Mouse (Mus musculus) frontal cortex, postnatal 10 days (tissue): Measurements from ENCODE around the gene Copg2.
"Not testable (repeated sequence)": the region's sequence is repeated elsewhere in the genome, so short reads cannot be mapped to it uniquely, and the experiment has no call there.

Source experiments
- DNase-seq, 2 experiments: peaks; one replicate each; pipeline ENCODE4 v3.0.0; 2022; ENCODE audit warnings: low spot score in 2 of 2, mixed read lengths in 1 of 2

The Copg2 gene

GRCm38 (mm10) chr6:30813626-30814025, 83.0 kb downstream of the Copg2 start:
- no peak for DNase-seq

DNA sequence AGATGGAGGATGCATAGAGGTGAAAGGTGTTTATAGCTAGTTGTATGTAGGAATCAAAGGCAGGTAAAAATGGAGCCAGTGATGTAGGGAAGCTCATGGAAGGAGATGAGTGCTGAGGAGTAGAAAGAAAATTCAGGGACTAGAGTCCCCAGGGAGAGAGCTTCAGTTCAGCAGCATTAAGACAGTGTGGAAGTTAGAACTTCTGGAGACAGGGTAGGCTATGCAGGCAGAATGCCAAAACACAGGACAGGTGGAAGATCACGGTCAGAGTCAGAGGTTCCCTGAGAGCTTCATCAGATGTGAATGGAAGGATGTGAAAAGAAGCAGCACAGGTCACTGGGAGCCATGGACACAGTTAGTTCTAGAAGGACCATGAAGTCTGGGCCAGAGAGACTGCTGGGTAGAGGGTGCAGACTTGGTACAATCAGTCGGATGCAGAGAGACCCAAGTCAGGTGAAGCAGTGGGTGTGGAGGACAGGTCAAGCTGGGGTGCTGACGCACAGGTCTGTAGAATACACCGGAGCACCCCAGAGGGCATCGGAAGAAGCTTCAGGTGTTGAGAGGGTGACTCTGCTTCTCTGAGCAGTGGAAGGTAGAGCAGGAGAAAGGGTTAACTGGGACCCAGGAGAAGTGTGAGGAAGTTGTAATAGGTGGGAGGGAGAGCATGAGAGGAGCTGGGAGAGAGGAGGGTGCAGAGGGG, 91.4 kb downstream of the Copg2 start:
- peak in 1 of 2 experiments; percentile 10 for DNase-seq

DNA sequence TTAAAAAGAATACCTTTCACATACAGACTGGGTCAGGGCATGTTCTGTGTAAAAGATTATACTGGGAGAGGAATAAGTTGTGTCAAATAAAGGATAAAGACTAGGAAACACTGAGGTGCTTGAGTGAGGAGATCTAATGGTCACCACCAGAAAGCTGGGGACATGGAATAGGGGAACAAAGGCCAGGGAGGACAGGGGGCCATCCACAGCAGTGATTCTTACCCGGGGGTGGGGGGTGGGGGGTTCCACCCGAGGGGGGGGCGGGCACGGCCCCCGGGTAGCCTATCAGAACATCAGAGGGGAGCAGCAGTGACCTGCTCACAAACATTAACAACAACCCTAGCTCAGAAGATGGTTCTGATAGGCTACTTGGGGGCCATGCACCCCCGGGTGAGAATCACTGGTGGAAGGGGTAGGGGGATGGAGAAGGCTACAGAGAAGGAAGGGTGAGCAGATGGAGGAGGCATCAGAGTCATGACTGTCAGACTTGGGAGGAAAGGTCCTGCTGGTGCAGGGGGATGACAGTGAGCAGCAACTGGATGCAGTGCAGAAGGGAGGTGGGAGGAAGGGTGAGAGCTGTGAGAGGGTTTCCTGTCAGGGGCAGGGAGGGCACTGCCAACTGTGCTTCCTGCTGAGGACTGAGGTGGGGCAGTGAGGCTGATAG, 92.1 kb downstream of the Copg2 start:
- peak; percentile 33 for DNase-seq

DNA sequence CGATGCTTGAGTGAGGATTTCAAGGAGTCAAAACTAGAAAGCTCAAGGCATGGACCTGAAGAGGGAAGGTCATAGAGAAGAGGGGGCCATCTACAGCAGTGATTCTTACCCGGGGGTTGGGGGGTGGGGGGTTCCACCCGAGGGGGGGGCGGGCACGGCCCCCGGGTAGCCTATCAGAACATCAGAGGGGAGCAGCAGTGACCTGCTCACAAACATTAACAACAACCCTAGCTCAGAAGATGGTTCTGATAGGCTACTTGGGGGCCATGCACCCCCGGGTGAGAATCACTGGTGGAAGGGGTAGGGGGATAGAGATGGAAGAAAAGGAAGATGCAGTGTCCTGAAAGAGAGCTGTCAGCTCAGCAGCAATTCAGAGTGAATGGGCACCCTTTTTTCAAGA, 93.7 kb downstream of the Copg2 start:
- DNase-seq = not testable (repeated sequence)

DNA sequence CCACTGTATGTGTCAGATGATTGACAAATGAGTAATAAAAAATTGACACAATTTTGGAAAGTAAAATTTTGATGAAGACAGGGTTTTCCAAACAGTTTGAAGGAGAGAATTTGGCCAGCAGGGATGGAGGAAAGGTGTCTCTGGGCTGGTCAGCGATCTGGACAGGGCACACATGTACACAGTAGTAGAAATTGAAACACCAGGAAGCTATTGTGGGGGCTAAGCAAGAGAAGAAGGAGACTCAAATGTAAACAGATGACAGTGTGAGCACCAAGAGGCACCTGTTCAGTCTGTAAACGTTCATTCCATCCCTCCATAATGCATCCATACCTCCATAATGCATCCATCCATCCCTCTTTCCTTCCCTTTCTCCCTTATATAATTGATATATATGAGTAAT, 145.4 kb downstream of the Copg2 start:
- no peak for DNase-seq

GRCm38 (mm10) chr6:30750482-30750881, 146.1 kb downstream of the Copg2 start:
- no peak for DNase-seq

DNA sequence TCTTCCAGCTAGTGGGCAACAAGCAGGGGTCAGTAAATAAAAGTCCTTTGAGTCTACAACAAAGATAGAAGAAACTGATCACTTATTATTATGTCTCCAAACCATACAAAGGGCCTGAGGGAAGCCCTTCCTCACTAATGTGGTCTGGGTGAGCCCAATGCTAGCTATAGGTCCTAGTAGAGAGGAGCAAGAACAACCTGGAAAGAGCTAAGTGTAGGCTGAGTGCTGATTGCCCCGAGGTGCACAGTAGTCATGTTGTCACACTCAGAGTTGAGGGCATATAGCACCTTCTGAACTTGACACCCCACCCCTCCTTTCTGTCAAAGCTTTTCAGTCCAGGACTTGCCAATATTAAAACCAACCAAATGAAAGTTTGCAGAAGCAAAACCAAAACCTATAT, 146.7 kb downstream of the Copg2 start:
- no peak for DNase-seq

GRCm38 (mm10) chr6:30749042-30749689, 147.4 kb downstream of the Copg2 start:
- DNase-seq = no peak

- no peak for DNase-seq
These were observed 148.2 kb downstream of the Copg2 start for GRCm38 (mm10) chr6:30748358-30748910.

DNA sequence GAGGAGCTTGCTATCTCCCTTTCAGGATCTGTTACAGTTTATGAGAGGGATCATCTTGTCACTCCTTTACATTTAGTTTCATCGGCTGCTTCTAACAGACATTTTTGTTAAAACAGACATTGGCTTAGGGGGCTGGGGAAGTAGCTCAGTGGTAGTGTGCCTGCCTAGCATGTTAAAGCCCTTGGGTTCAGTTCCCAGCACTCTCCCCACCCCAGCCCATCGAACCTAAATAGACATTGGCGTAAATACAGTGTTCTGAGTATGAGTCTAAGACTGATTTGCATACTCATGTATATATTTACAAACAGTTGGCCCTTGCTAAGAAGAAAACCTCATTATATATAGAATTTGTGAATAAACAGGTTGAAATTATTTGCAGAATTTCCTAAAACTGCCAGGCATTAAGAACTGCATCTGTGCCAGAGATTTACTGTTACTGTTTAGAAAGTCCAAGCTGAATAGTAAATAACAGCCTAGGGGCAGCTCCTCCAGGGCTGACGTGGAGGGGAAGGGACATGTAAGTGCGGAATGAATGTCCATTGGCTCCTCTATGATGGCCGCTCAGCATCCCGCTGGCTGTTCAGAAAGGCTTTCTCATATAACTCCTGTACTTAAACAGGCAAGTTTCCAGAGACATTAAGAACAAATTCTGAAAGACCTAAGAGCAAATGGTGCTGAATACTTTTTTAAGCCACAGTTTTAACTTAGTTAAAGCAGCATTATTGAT, 148.8 kb downstream of the Copg2 start:
- DNase-seq = no peak

DNA sequence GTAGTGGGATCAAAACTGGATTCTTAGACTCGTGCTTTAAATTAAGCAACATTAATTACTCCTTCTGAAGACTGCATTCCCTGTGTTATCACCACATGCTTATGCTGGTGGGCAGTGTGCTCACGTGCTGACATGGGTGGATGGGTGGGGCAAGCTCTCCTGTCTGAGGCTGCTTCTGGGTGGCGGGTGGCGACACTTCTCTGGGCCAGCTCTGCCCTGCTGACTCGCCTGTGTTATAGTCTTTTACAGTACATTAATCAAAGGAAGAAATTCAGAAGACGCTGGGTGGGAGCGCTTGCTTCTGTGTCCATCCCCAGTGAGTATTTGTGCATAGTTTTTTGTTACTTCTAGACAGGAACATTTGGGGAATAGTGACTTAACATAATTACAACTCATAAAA, 151.0 kb downstream of the Copg2 start:
- no peak for DNase-seq

- DNase-seq = no peak
These were observed 151.7 kb downstream of the Copg2 start for GRCm38 (mm10) chr6:30744846-30745245.

DNA sequence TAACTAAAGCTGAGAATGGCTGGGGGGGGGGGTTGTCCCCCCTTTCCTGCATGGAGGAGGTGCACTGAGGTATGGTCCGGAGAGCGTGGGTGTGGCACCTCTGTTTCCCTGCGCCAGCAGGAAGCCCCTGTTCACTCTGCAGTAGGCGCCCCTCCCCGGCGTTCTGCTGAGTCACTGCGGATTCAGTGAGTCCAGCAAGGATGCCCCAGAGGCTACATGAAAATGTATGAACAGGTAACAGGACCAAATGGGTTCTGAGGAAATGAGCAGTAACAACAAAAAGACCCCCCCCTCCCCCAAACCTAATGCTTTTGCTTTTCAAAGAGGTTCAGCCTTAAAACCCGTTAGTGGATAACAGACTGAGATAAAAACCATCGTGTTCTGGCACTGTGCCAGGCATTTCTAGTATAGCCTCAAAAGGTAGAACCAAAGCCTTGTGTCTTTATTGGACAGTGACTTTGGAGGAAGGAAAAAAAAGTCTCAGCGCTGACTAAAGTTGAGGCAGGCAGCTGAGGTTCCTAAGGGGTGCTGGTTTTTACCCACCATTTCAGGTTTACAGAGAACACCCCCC, 157.3 kb downstream of the Copg2 start:
- peak in 1 of 2 experiments; percentile 31 for DNase-seq

- no peak for DNase-seq
These were observed 158.1 kb downstream of the Copg2 start for GRCm38 (mm10) chr6:30738464-30739006.

GRCm38 (mm10) chr6:30737548-30738463, 158.8 kb downstream of the Copg2 start:
- peak in 1 of 2 experiments; percentile 73 for DNase-seq

- DNase-seq = peak; percentile 57 to 72
These were observed 159.6 kb downstream of the Copg2 start for GRCm38 (mm10) chr6:30736864-30737547.

DNA sequence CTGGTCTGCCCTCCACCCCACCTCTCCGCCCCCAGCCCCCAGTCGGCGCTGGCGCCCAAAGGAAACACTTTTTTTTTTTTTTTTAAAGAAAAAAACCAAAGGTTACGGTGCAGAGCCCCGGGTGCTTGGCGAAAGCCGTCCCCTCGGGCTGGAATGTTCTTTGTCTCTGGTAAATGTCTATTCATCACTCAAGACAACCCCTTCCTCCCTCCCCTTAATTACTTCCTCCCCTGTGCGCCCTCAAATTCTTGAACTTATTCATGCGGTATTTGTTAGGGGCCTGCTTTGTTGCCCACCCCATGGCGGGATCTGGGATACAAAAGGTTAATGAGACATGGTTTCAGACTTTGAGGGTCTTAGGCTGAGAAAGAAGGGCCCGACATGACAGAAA, 160.2 kb downstream of the Copg2 start:
- no peak for DNase-seq

DNA sequence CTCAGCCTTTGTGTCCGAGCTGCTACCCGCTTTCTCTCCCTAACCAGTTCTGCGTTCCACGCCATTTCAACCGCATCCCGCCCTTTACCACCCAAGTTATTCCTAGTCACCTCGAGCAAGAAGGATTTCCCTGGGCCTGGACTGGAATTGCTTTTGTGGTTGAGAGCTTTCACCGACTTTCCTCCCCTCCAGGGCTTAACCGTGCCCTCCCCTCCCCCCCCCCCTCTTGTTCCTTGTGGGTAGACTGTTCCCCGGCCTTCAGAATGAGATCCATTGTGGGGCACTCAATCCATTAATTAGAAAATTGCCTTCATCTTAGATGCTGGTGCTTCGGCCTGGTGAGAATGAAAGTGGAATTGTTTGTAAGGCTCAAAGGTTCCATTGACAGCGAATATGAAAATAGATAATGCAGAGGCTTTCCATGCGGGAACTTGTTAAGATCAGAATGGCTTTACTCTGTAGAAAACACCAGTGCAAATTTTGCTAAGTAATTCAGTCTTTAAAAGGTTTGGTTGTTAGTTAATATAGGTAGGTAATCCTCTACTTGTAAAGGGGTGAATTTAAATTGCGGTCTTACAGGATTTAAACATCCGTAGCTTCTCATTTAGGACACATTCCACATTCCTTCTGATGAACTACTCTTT, 160.7 kb downstream of the Copg2 start:
- DNase-seq = no peak
